Mouse (Mus musculus): ENCODE results near the gene Upk3bl. TPM values are rescaled to one million over a fixed set of nuclear protein-coding genes. Genes with fewer than 3 reads are reported as not detected.
"Not testable (repeated sequence)": the region's sequence is repeated elsewhere in the genome, so short reads cannot be mapped to it uniquely, and the experiment has no call there.

Upk3bl gene
- total RNA-seq, 1 experiment: 2.2 TPM

GRCm38 (mm10) chr5:136108486-136108885 is 54.2 kb downstream of the Upk3bl start:
- Histone ChIP-seq H3K9ac (ENCODE audit: insufficient read depth, low read depth, low read length, poor library complexity, severe bottlenecking) (no peak overlapping the region), H3K4me1 (ENCODE audit: control insufficient read depth in 2 of 2, insufficient read depth in 2 of 2, low read length in 2 of 2, poor library complexity in 1 of 2) (peaks cover 3 to 22% of the 10 kb centered on the region in 2 experiments; a peak in 2 of 4 replicates), H3K4me3 (ENCODE audit: insufficient read depth in 1 of 2, low read depth in 1 of 2, low read length in 2 of 2, poor library complexity in 1 of 2, severe bottlenecking in 1 of 2) (no peak overlapping the region), H3K27ac (ENCODE audit: insufficient read depth, low read depth, low read length, poor library complexity, severe bottlenecking) (no peak overlapping the region), H3K36me3 (ENCODE audit: control insufficient read depth, insufficient read depth, low read length, poor library complexity, severe bottlenecking) (no peaks in the 10 kb centered on the region), H3K9me3 (ENCODE audit: control insufficient read depth, insufficient read depth, low read depth, low read length) (no peaks in the 10 kb centered on the region)
- in situ Hi-C loops (cut with MboI; ENCODE audit: low sequenced_read_pairs in 2 of 2, unreplicated experiment in 2 of 2): no loop called here
- DNase-seq (ENCODE audit: low read depth, low spot score): no peak
- no peak for TF ChIP-seq HCFC1 (IDR thresholded peaks at IDR 0.05; ENCODE audit: borderline replicate concordance, insufficient read depth, low read length)

DNA sequence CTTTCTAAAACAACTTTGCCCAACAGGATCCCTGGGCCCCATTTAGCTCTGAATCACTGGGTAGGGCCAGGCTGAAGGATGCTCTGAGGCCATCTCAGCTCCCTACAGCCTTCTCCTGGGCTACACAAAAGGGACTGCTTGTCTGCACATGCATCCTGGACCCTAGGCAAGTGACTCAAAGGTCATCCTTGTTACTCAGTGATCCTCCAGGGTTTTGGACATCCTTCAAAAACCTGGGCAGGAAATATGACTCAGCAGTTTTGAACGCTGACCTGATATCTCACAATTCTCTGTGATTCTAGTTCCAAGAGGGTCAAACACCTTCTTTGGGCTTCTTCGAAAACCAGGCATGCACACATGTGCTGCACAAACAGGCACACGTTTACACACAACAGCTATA is 54.8 kb downstream of the Upk3bl start:
- TF ChIP-seq MAFK (IDR thresholded peaks at IDR 0.05; ENCODE audit: insufficient read depth, low read depth, low read length): peak; percentile 81
- TF ChIP-seq HCFC1 (IDR thresholded peaks at IDR 0.05; ENCODE audit: borderline replicate concordance, insufficient read depth, low read length): no peak
- no peak overlapping the region for H3K27ac ChIP-seq (ENCODE audit: insufficient read depth, low read depth, low read length, poor library complexity, severe bottlenecking)
- in situ Hi-C loops (cut with MboI; ENCODE audit: low sequenced_read_pairs in 2 of 2, unreplicated experiment in 2 of 2): no loop called here
- peaks cover 3 to 18% of the 10 kb centered on the region in 2 experiments; a peak in 2 of 4 replicates for H3K4me1 ChIP-seq (ENCODE audit: control insufficient read depth in 2 of 2, insufficient read depth in 2 of 2, low read length in 2 of 2, poor library complexity in 1 of 2)
- no peak for DNase-seq (ENCODE audit: low read depth, low spot score)
- H3K36me3 ChIP-seq (ENCODE audit: control insufficient read depth, insufficient read depth, low read length, poor library complexity, severe bottlenecking): no peaks in the 10 kb centered on the region
- no peaks in the 10 kb centered on the region for H3K9me3 ChIP-seq (ENCODE audit: control insufficient read depth, insufficient read depth, low read depth, low read length)
- H3K4me3 ChIP-seq (ENCODE audit: insufficient read depth in 1 of 2, low read depth in 1 of 2, low read length in 2 of 2, poor library complexity in 1 of 2, severe bottlenecking in 1 of 2): no peak overlapping the region
- no peak overlapping the region for H3K9ac ChIP-seq (ENCODE audit: insufficient read depth, low read depth, low read length, poor library complexity, severe bottlenecking)

DNA sequence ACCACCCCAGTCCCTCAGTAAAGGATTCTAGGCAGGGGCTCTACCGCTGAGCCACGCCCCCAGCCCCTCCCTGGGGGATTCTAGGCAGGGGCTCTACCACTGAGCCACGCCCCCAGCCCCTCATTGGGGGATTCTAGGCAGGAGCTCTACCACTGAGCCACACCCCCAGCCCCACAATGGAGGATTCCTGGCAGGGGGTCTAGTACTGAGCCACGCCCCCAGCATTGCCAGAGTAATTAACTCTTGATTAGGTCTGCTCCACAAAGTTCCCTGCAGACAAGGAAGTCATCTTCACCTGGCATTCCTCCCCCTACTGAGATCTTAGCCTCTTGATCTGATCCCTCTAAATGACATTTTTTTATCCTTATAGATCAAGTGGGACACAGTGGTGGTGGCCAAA is 59.3 kb downstream of the Upk3bl start:
- peak; percentile 61 for DNase-seq (ENCODE audit: low read depth, low spot score)
- H3K27ac ChIP-seq (ENCODE audit: insufficient read depth, low read depth, low read length, poor library complexity, severe bottlenecking); H3K4me3 ChIP-seq (ENCODE audit: insufficient read depth in 1 of 2, low read depth in 1 of 2, low read length in 2 of 2, poor library complexity in 1 of 2, severe bottlenecking in 1 of 2); H3K9me3 ChIP-seq (ENCODE audit: control insufficient read depth, insufficient read depth, low read depth, low read length); in situ Hi-C loops (cut with MboI; ENCODE audit: low sequenced_read_pairs in 2 of 2, unreplicated experiment in 2 of 2); H3K9ac ChIP-seq (ENCODE audit: insufficient read depth, low read depth, low read length, poor library complexity, severe bottlenecking); H3K36me3 ChIP-seq (ENCODE audit: control insufficient read depth, insufficient read depth, low read length, poor library complexity, severe bottlenecking): not testable (repeated sequence)
- H3K4me1 ChIP-seq (ENCODE audit: control insufficient read depth in 2 of 2, insufficient read depth in 2 of 2, low read length in 2 of 2, poor library complexity in 1 of 2): peaks cover 4 to 21% of the 10 kb centered on the region in 2 experiments; a peak in 3 of 4 replicates

Other genes with a start within 250 kb of the Upk3bl start
- 0.18 and 0.90 TPM in 2 replicates for gene Srrm3, start 247.6 kb upstream of the Upk3bl start, total RNA-seq (2012; rRNA removed)
- 630 and 878 TPM in 2 replicates for gene Hspb1, start 166.6 kb upstream of the Upk3bl start, total RNA-seq (2012; rRNA removed)
- 109 and 176 TPM in 2 replicates for gene Ywhag, start 119.9 kb upstream of the Upk3bl start, total RNA-seq (2012; rRNA removed)
- 10.9 and 11.0 TPM in 2 replicates for gene Ssc4d, start 80.0 kb upstream of the Upk3bl start, total RNA-seq (2012; rRNA removed)
- gene Zp3, start 74.4 kb upstream of the Upk3bl start, total RNA-seq (2012; rRNA removed): 12.7 and 16.1 TPM in 2 replicates
- 26.7 and 28.3 TPM in 2 replicates for gene Dtx2, start 59.7 kb upstream of the Upk3bl start, total RNA-seq (2012; rRNA removed)
- 1.6 and 2.2 TPM in 2 replicates for gene Upk3b, start 16.0 kb upstream of the Upk3bl start, total RNA-seq (2012; rRNA removed)
- gene Rasa4, start 29.4 kb downstream of the Upk3bl start, total RNA-seq (2012; rRNA removed): 17.4 and 21.7 TPM in 2 replicates
- gene Polr2j, start 62.1 kb downstream of the Upk3bl start, total RNA-seq (2012; rRNA removed): 168 and 195 TPM in 2 replicates
- gene Lrwd1, start 81.6 kb downstream of the Upk3bl start, total RNA-seq (2012; rRNA removed): 74.7 and 89.7 TPM in 2 replicates
- gene Alkbh4, start 81.7 kb downstream of the Upk3bl start, total RNA-seq (2012; rRNA removed): 11.3 and 13.3 TPM in 2 replicates
- gene Orai2, start 116.2 kb downstream of the Upk3bl start, total RNA-seq (2012; rRNA removed): 2.9 and 4.8 TPM in 2 replicates
- 39.1 and 52.8 TPM in 2 replicates for gene Prkrip1, start 144.5 kb downstream of the Upk3bl start, total RNA-seq (2012; rRNA removed)
- 3.3 and 3.8 TPM in 2 replicates for gene Sh2b2, start 192.1 kb downstream of the Upk3bl start, total RNA-seq (2012; rRNA removed)